Mouse (Mus musculus) ES-CJ7 (cell line): ENCODE measurements at regions not wholly inside any gene's neighbourhood (a gene's known extent, or its start where the extent isn't known, plus 50 kb on each side); places are given as distances from the start of the nearest gene placed in this dataset.
A peak's percentile ranks its signal among the peaks of the same experiment; 100 is the strongest.

Experiments used
- DNase-seq: peaks from one replicate; pipeline ENCODE4 v3.0.0; 2011; ENCODE audit warnings: low read depth, low spot score

DNA sequence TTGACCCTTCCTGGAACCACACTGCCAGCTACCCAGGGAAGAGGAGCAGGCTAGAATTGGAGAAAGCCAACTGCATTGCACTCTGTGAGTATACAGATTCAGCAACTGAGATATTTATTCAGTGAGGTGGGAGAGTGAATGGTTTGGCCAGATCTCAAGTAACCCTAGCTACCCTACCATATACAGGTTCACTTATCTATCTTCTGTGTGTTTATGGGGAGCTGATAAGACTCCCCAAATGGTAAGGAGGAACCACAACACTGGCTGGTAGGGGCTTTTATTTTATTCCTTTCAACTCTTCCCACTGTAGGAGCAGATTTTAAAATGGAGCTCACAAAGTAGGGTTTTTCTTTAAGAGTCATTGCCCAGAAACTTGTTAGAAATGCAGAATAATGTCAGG lies 62.9 kb downstream of the Arrdc3 start:
- no peak for DNase-seq

DNA sequence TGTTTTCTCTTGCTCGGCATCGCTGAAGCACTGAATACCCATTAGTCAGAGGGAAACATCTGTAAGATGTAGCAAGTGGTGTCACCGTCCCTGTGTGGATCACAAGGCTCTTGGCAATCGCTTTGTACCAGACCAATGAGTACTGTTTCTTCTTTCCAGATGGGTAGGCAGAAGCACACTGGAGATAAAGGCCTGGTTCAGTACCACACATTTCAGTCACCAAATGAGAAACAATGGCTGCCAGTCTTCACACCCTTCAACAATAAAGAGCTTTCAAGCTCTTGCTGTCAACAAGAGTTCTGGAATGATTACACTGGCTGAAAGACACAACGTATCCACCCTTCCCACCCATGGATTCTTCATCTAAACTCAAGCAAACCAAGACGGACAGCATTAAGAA lies 64.5 kb downstream of the Arrdc3 start:
- DNase-seq = no peak

DNA sequence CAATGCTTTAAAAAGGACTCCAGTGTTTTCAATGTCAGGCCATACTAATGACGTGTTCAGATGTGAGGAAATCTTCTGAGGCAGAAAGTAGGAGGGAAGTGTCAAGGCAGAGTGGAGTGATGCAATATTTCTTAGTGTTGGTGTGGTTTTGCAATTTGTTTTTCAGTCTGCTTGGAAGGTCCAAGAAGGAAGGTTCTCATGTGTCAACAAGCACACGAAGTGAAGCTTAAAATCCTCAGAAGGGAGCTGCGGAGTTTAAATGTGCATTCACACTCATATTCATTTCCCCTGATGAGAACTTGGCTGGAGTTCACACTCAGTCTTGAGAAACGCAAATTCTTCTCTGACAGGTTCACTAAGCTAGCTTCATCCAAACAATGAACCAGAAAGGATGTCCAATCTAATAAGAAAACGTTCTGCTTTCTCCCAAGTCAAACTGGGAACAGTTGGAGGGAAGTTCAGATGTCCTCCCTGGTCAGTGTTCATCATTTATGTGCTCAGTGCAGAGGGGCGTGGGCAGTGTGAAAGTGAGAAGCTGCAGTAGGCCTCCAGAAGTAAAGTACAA lies 66.0 kb downstream of the Arrdc3 start:
- no peak for DNase-seq

DNA sequence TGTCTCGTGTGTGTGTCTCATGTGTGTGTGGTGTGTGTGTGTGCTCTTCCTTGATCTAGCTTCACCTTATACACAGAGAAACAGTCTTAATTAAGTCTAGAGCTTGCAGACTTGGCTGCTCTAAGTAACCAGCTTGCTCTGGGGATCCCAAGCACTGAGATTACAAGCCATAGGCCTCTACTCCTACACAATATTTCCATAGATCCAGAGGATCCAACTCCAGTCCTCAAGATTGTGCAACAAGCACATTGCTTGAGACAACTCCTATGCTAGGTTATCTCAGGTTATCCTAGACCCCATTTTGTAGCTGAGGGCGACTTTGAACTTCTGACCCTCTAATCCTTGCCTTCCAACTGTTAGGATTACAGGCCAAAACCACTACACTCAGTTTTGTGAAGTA lies 67.1 kb downstream of the Arrdc3 start:
- no peak for DNase-seq

DNA sequence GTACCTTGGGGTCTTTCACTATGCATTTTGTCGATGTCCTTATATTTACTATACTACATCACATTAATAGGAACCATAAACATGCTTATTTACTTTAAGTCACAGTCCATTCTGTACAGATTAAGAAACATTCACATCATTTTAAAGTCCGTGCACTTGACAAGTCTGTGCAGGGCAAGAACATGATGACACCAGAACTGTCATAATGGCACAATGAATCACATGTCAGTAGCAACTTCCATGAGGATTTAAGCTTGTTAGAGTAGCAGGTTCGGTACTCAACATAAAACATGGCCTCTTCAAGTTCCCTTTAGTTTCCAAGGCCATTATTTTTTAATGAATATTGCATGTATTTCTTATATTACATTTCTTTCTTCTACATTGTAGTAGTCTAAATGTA lies 67.6 kb downstream of the Arrdc3 start:
- no peak for DNase-seq

DNA sequence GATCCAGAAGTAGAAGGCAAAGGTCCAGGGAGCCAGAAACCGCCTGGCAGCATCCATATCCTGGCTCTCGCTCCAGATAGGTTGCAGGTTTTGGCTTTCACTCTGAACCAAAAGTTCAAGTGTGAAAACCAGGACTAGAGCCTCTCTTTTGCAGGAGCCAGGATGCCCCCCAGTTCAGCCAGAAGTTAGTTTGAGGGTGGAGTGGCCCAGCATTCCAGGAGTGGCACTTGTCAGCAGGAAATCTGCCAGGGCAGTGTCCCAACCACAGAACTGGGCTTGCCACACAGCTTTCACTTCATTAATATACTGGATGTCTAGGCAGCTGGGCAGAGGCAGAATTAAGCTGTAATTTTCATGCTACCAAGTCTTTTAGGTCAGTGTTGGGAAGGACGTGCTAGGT lies 68.1 kb downstream of the Arrdc3 start:
- no peak for DNase-seq

DNA sequence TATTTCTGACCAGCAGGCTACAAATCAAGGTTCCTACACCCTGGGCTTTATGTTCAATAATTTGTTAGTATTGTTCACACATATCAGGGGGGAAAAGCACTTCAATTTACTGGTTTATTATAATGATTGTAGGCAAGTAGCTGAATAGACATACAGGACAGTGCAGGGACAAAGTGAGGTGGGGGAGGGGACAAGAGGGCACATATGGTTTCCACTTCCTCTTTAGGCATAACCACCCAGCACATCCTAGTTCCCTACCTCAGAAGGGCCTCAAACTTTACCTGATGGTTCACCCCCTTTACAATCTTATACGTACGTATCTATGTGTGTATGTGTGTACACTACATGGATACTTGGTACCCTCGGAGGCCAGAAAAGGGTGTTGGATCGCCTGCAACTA lies 69.7 kb downstream of the Arrdc3 start:
- DNase-seq = no peak

DNA sequence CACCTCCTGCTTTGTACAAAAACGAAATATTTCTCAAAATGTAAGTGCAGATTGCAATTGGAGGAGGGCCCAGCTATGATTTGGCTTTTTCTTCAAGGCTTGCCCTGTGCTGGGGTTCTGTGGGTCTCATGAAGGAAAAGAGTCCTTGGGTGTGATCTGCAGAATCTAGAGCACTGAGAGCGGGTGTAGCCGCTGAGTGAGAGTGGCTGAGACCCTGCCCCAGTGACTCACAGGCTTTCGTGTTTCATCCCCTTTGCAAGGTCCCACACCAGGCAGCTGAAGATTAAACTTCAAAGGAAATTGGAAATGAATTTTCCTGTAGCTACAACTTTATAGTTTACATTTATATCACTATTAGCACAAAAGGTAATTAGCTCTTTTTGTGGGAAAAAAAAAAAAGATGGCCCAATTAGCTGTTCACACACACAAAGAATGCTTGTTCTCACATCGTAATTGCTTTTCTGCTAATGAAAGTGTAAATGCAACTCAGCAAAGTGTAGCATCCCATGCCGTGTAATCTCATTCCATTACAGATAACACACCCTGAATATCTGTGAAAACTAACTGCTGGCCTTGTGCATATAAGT lies 71.0 kb downstream of the Arrdc3 start:
- DNase-seq = no peak

DNA sequence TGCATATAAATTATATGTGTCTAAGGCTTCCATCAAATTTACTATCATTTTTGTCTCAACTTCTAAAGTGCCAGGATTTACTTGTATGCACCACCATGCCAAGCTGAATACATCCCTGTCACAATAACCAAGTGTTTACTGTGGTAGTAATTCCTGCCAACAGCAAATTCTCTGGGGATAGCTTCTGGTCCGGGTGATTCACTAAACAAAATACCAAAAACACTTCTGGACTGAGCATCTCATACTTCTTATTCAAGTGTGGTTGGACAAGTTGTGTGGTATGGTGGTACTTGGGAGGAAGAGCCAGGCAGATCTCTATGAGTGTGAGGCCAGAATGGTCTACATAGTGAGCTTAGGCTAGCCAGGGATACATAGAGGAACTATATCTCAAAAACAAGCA lies 73.8 kb downstream of the Arrdc3 start:
- no peak for DNase-seq

DNA sequence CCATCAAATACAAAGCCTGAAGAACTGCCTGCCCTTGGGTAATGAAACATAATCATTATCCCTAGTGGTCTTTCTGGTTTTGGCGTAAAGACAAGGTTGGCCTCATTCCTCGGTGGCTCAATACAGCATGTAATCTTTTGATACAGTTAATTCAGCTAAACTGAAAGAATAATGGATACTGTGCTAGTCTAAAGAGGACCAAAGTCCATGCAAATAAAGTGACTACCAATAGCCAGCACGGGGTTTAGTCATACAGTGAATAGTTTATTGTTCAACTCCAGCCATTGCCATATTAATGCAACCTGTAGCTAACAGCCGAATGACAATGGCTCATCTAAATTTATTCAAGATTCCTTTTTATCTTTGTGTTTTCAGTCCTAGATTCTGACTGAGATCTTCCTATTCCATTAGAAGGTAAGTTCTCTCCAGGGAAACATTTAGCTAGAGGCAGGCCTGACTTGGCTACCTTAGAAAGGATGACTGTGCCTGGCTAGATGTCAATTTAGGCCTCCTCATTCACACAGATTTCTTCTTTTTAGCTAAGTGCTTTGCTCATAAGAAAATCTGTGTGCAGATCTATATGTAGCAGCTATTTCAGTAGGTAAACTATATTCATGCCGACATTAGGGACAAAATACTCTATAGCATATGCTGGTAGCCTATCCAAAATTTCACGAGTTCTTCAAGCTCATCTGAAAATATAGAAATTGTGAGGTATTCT lies 74.4 kb downstream of the Arrdc3 start:
- DNase-seq = no peak

DNA sequence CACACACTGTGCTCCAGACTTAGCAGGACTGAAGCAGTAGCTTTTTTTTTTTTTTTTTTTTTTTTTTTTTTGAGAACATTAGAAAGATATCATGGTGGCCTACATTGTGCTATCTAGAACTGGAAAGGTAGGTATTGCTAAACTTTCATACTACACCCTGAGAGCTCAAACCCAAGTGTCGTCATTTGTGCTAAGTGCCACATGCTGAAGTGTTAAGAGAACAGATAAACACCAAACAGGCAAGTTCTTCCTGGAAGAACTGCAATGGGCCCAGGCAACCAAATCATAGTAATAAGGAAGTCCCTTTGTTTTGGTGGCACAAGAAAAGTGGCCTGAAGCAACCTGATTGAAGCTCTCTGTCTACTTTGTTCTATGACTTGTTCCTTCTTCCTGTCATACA lies 76.6 kb downstream of the Arrdc3 start:
- no peak for DNase-seq

DNA sequence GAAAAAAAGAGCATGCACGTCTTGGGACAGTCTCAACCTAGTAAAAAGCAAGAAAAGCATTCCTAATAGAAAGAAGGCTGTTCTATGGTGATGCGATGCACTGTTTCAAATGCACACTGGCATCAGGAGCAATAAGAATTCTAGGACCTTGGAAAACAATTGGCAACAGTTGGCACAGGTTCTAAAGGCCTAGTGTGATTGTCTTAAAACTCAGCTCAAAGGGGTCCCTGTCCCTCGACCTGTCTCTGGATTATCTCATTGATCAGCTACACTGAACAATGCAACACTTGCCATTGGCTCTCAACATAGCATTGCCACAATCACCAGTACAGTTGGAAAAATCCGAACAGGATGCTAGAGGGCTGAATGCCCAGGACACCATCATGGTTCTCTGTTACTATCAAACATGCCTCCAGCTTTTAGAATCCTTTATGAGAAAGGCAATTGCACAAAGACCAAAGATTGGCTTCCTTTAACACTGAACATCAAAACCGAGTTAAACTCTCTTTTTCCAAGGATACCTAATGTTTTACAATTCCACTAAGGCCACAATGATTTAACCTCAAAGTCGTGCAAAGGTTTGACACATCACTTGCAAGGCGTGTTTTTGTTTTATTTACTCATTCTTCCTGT lies 78.9 kb downstream of the Arrdc3 start:
- no peak for DNase-seq

DNA sequence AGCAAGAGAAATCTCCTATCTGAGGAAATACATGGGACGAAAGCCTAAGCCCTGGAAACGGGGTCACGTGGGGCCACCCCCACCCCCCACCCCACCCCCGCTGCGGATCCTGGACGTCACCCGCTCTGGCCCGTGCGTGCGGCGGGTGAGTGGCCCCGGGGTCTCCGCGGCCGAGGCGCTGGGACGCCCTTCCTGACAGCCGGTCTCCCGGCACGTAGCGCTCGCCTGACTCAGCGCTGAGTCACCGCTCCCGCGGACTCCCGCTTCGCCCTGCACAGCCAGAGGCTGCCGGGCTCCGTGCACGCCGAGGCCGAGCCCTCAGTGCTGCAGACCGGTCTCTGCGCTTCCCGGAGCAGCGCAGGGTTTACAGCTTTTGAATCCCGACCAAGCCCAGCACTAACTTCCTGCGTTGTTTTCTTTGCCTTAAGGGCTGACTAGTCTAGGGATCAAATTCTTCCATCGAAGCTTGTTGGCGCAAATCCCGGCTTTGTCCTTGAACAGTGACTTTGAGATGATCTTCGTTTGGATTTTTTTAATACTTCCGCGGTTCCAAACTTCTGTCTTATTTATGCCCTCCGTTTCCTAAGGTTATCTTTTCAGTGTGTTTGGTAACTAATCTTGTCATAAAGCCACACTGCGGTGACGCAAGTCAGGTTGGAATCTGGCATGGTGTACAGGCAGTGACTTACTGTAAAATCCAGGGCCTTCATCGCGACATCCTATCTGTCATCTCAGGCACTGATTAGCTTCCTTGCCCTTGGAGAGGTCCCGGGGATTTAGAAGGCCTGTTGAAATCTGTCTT lies 79.8 kb downstream of the Arrdc3 start:
- peak; percentile 44 for DNase-seq

DNA sequence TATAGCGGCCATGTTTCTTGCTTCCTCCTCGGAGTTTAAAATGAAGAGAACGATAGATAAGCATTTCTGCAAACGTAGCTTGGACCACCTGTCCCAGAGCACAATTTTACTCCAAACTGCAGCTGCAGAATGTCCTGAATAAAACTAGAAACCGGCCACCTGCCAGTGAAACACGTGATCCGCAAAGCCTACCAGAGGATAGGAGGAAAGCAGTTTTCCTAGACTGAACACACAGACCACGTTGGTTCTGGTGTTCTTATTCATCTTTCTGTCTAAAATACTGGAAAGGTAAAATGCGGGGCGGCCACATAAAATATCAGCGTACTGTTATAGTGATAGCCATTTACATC lies 80.4 kb downstream of the Arrdc3 start:
- DNase-seq = no peak

DNA sequence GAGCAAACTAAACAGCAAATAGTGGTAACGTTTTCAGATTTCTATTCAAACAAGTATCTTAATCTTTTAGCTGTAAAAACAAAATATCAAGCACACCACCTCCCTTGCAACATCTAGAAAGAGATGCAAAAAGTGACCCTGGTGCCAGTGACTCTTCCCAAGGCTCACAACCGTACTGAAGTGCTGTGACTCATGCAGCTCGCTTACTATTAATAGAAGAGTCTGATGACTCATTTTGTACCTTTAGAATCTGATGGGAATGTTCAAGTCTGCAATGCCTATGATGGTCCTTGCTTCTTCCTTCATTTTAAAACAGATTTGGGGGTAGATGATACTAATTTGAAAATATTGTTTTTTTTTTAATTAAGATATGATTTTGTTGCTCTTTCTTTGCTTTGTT lies 88.5 kb downstream of the Arrdc3 start:
- DNase-seq = no peak

DNA sequence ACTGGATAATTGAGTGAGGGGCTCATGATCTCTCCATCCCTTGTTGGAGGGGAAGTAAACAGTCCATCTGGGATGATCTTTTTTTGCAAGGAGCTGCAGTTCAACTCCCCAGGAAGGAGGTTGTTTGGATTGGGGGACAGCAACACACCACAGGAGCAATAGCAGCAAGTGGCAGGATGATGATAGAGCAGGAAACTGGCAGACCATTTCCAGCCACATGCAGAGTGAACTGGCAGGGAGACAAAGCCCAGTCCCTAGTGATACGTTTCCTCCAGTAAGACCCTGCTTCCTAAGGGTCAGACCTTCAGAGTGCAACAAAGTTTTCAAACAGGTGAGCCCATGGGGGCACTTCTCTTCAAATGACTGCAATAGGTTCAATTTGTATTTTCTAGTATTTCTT lies 91.2 kb downstream of the Arrdc3 start:
- no peak for DNase-seq

DNA sequence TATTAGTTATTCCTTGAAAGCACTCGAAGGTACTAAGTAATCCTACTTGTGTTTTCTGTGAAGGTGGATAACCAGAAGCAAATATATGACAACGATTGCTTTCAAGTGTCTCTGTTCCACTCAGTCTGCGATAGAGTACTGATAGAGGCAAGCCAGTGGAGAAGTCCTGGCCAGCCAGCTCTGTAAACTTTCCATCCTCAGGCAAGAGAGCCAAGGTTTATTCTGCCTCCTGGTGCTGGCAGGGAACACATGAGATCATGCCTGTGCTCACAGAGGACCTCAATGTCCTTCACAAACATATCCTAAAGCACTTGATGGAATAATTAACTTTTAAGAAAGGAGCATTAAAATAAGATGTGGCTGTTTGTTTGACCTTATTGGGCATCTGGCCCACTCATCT lies 94.1 kb downstream of the Arrdc3 start:
- no peak for DNase-seq

DNA sequence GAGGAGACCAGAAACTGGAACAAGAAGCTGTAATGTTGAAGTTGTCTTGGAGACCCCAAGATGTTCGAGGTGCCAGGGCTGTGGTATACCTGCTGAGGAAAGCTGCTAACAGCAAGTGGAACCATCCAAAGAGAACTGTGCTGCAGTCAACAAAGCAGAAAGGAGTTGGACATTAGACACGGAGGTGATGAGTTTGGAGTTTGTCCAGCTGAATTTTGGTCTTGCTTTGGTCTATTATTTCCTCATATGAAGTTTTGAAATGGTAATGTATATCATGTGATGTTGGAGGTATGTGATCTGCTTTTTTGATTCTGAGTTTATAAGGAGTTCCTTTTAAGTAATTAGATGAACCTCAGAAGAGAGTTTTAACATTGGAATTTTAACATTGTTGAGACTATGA lies 98.0 kb downstream of the Arrdc3 start:
- no peak for DNase-seq

DNA sequence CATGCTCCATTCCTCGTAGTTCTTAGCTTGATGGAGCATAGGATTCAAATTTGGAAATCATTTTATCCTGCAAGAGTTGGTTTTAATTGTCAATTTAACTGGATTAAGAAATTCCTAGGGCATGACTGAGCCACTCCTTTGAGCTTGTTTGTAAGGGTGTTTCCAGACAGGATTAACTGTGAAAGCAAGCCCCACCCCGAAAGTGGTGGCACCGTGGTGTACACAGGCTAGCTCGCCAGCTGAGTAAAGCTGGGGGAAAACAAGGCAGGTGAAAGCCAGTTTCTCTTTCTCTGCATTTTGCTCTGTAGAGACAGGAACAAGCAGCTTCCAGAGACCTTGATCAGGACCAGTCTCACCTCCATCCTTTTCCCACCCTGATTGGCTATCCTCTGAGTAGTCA lies 103.5 kb downstream of the Arrdc3 start:
- no peak for DNase-seq

DNA sequence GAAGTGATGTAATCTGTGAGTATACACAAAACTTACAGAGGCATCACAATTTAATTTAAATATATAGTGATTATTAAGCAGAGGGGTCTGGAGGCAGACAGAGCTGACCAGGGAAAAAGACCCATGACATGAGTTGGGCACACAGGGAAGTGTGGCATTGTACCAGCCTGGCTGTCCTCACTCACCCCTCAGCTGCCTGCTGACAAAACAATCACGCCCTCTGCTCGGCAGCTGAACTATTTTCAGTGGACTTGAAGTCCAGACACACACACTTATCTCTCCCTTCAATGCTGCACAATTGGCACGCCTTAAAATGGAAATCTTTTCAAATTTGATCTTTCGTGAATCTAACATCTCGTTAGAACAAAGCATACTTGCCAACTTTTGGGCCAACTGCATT lies 106.6 kb downstream of the Arrdc3 start:
- no peak for DNase-seq

DNA sequence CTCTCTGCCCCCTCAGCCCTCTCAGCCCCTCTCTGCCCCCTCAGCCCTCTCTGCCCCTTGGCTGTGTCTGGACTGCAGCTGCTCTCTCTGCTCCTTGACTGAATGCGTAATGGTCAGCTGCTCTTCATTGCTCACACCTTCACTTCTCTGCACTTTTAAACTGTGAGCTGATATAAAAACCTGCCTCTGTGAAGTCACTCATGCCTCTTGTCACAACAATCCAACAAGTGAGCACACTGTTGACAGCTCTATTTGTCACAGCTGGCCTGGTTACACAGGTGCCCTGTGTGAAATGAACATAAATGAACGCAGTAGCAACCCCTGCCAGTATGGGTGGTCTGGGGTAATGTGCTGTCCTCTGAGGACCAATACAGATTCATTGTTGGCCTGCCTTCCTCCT lies 109.2 kb downstream of the Arrdc3 start:
- DNase-seq = no peak
